Mouse (Mus musculus) forebrain, embryonic 14.5 days (tissue): ENCODE data around the gene Mdm1. TPM values are rescaled to one million over a fixed set of nuclear protein-coding genes. Genes with fewer than 3 reads are reported as not detected.
A peak's percentile ranks its signal among the peaks of the same experiment; 100 is the strongest.

Experiments
- ATAC-seq: fragments of 200-750 bp; cut with Nextera tagmentation; 2 replicates; pipeline ENCODE4 v1.8.0; 2017; ENCODE audit warnings: mild to moderate bottlenecking, moderate library complexity
- DNase-seq: peaks from one replicate; pipeline ENCODE4 v3.0.0-alpha.2; 2015; ENCODE audit warnings: low spot score
- H3K27ac ChIP-seq: fragments of 300-500 bp; sonication (generic); 2 replicates; pipeline ENCODE4 v1.5.1; 2014; ENCODE audit warnings: low read depth, mild to moderate bottlenecking, control low read depth, low read length, moderate library complexity
- H3K27me3 ChIP-seq: fragments of 300-500 bp; sonication (generic); replicated peaks from 2 replicates; pipeline ENCODE4 v1.6.1; 2014; ENCODE audit warnings: low read length, control low read depth, mixed read lengths; ENCODE audit not compliant: control insufficient read depth, insufficient read depth
- H3K36me3 ChIP-seq: fragments of 300-500 bp; sonication (generic); 2 replicates; pipeline ENCODE4 v1.6.1; 2014; ENCODE audit warnings: low read length, control low read depth; ENCODE audit not compliant: control insufficient read depth, insufficient read depth
- H3K4me1 ChIP-seq: fragments of 300-500 bp; sonication (generic); 2 replicates; pipeline ENCODE4 v1.6.1; 2014; ENCODE audit warnings: antibody characterized with exemption, low read length, control low read depth; ENCODE audit not compliant: control insufficient read depth, insufficient read depth
- H3K4me2 ChIP-seq: fragments of 300-500 bp; sonication (generic); 2 replicates; pipeline ENCODE4 v1.6.1; 2014; ENCODE audit warnings: mild to moderate bottlenecking, control low read depth, low read length
- H3K4me3 ChIP-seq: fragments of 300-500 bp; sonication (generic); 2 replicates; pipeline ENCODE4 v1.5.1; 2014; ENCODE audit warnings: low read depth, low read length, control low read depth
- H3K9ac ChIP-seq: fragments of 300-500 bp; sonication (generic); 2 replicates; pipeline ENCODE4 v1.6.1; 2014; ENCODE audit warnings: mild to moderate bottlenecking, low read length, control low read depth, moderate library complexity
- H3K9me3 ChIP-seq: fragments of 300-500 bp; sonication (generic); replicated peaks from 2 replicates; pipeline ENCODE4 v1.6.1; 2016; ENCODE audit warnings: low read length, control low read depth, mixed read lengths; ENCODE audit not compliant: control insufficient read depth
- WGBS: fragments of 180-500 bp; shearing (Covaris S2); extraction: QIAGEN DNeasy Blood & Tissue Kit; methylation state at CpG from one replicate; pipeline ENCODE4 v1.1.7; 2014; 5-methylcytosine and 5-hydroxymethylcytosine counted together
- polyA plus RNA-seq: library from polyadenylated mRNA; unstranded; fragments of >200 nt; fragmentation: Nextera tagmentation; extraction: Ambion mirVana; gene quantifications from 2 replicates; pipeline ENCODE4 v1.2.1, GENCODE M21; 2014

Gene Mdm1
- polyA plus RNA-seq, result 31.6 and 34.7 TPM in 2 replicates

GRCm38 (mm10) chr10:118141018-118141883 lies at the start of gene Mdm1:
TSS of gene Mdm1 (plus strand) at chr10:118141811.
- peak within 1 kb of the TSS; percentile 76 for H3K4me3 ChIP-seq
- peak; percentile 100 for DNase-seq
- no peaks in the 10 kb centered on the region for H3K4me1 ChIP-seq
- no peaks in the 10 kb centered on the region for H3K9me3 ChIP-seq
- peak within 1 kb of the TSS; percentile 73 for H3K9ac ChIP-seq
- peak within 1 kb of the TSS; percentile 52 for H3K4me2 ChIP-seq
- peak; percentile 100 for ATAC-seq
- no peaks in the 10 kb centered on the region for H3K27me3 ChIP-seq
- H3K27ac ChIP-seq, result peak within 1 kb of the TSS; percentile 68
- WGBS, result 6% methylated on average over 40 of the region's 47 CpGs
- H3K36me3 ChIP-seq, result no peaks in the 10 kb centered on the region; the same call in 1 of the 2 replicates

- Histone ChIP-seq H3K4me1 (no peaks in the 10 kb centered on the region), H3K9me3 (no peaks in the 10 kb centered on the region), H3K4me2 (no peak overlapping the region), H3K27me3 (no peaks in the 10 kb centered on the region), H3K36me3 (no peaks in the 10 kb centered on the region), H3K9ac (no peak overlapping the region), H3K4me3 (no peak overlapping the region), H3K27ac (no peak overlapping the region)
- DNase-seq, result no peak
- ATAC-seq, result no peak
- 89% methylated on average over 6 of the region's 6 CpGs for WGBS
Observed at GRCm38 (mm10) chr10:118092745-118093144, 48.9 kb upstream of the Mdm1 start.

DNA sequence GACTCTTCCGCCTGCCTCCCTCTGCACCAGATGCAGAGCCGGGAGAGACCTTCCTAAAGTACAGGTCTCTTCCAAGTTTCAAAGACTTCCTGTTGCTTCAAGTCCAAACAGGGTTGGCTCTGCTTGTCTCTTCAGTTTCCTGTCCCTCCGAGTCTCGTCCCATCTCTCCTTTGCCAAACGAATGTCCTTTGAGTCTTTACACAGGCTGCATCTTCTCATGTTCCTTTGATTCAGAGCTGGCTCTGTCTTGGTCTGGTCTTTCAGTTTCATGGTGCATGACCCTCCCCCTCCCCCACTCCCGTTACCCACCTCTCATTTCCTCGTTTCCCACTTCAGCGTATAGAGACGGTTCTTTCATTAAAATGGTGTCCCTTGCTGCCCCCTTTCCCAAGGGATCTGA lies 47.9 kb upstream of the Mdm1 start:
- no peak for DNase-seq
- Histone ChIP-seq H3K9me3 (no peaks in the 10 kb centered on the region), H3K9ac (no peak overlapping the region), H3K27me3 (no peaks in the 10 kb centered on the region), H3K4me2 (no peak overlapping the region), H3K36me3 (no peaks in the 10 kb centered on the region), H3K27ac (no peak overlapping the region), H3K4me3 (no peak overlapping the region), H3K4me1 (no peaks in the 10 kb centered on the region)
- ATAC-seq, result no peak
- WGBS, result 67% methylated on average over 9 of the region's 9 CpGs

DNA sequence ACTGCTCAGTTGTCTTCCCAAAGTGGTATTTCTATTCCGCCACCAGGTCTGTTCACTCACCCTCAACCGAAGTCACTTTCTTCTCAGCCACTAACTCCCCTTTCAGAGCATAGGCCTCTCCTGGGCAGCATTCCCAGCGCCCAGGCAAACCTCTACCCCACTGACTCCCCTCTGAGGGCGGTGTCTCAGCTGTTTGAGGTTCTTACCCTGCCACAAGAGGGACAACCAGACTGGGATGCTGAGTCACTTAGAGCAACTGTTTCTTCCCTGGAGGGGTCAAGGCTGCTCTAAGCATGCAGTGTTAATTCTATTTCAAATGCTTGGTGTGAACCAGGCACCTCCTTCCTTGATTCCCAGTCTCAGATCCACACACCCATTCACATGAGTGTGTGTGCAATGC lies 46.8 kb upstream of the Mdm1 start:
- Histone ChIP-seq H3K9ac (no peak overlapping the region), H3K9me3 (no peaks in the 10 kb centered on the region), H3K4me1 (no peaks in the 10 kb centered on the region), H3K27ac (no peak overlapping the region), H3K4me3 (no peak overlapping the region), H3K36me3 (no peaks in the 10 kb centered on the region), H3K4me2 (no peak overlapping the region), H3K27me3 (no peaks in the 10 kb centered on the region)
- ATAC-seq, result no peak
- 87% methylated on average over 4 of the region's 4 CpGs for WGBS
- DNase-seq, result no peak

- no peak overlapping the region for H3K9ac ChIP-seq
- 89% methylated on average over 6 of the region's 6 CpGs for WGBS
- no peak overlapping the region for H3K4me3 ChIP-seq
- H3K27me3 ChIP-seq, result no peaks in the 10 kb centered on the region
- H3K4me1 ChIP-seq, result no peaks in the 10 kb centered on the region
- H3K4me2 ChIP-seq, result no peak overlapping the region
- ATAC-seq (no peak), DNase-seq (no peak)
- no peak overlapping the region for H3K27ac ChIP-seq
- H3K36me3 ChIP-seq, result no peaks in the 10 kb centered on the region
- H3K9me3 ChIP-seq, result no peaks in the 10 kb centered on the region
Observed at GRCm38 (mm10) chr10:118096223-118096622, 45.4 kb upstream of the Mdm1 start.

GRCm38 (mm10) chr10:118097898-118098297 lies 43.7 kb upstream of the Mdm1 start:
- H3K36me3 ChIP-seq, result no peaks in the 10 kb centered on the region
- no peaks in the 10 kb centered on the region for H3K9me3 ChIP-seq
- no peak overlapping the region for H3K4me3 ChIP-seq
- H3K9ac ChIP-seq, result no peak overlapping the region
- H3K27me3 ChIP-seq, result no peaks in the 10 kb centered on the region
- H3K4me1 ChIP-seq, result no peaks in the 10 kb centered on the region
- H3K4me2 ChIP-seq, result no peak overlapping the region
- ATAC-seq (no peak), DNase-seq (no peak)
- H3K27ac ChIP-seq, result no peak overlapping the region
- WGBS, result 81% methylated on average over 3 of the region's 3 CpGs

DNA sequence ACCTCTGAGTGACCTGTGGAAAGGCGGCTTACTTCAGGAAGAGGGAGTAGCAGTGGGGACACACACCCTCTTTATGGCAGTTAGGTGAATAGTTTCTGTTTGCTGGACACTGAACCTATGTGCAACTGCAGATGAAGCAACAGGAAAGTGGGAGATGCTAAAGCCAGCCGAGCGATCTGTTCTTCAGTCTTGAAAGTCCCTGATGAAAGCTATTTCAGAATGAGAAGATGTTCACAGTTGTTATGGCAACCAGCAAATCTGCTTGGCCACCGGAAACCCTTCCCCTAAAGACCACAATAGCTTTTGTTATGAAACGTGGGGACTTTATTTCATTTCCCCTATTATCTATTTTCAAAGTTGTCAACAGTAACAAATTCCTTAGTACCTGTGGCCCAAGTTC lies 41.0 kb upstream of the Mdm1 start:
- ATAC-seq (no peak), DNase-seq (no peak)
- no peaks in the 10 kb centered on the region for H3K4me1 ChIP-seq
- H3K4me3 ChIP-seq, result no peak overlapping the region
- no peaks in the 10 kb centered on the region for H3K9me3 ChIP-seq
- H3K27ac ChIP-seq, result no peak overlapping the region
- no peak overlapping the region for H3K4me2 ChIP-seq
- H3K27me3 ChIP-seq, result no peaks in the 10 kb centered on the region
- 61% methylated on average over 5 of the region's 5 CpGs for WGBS
- no peaks in the 10 kb centered on the region for H3K36me3 ChIP-seq
- no peak overlapping the region for H3K9ac ChIP-seq

GRCm38 (mm10) chr10:118101056-118101455 lies 40.6 kb upstream of the Mdm1 start:
- ATAC-seq, result no peak
- Histone ChIP-seq H3K27ac (no peak overlapping the region), H3K9me3 (no peaks in the 10 kb centered on the region), H3K36me3 (no peaks in the 10 kb centered on the region), H3K9ac (no peak overlapping the region), H3K27me3 (no peaks in the 10 kb centered on the region), H3K4me2 (no peak overlapping the region), H3K4me3 (no peak overlapping the region), H3K4me1 (no peaks in the 10 kb centered on the region)
- no peak for DNase-seq
- 78% methylated on average over 2 of the region's 2 CpGs for WGBS

GRCm38 (mm10) chr10:118103020-118103666 lies 38.5 kb upstream of the Mdm1 start:
- Histone ChIP-seq H3K36me3 (no peaks in the 10 kb centered on the region), H3K9ac (peak overlapping the region; percentile 69), H3K9me3 (no peaks in the 10 kb centered on the region), H3K27ac (peak overlapping the region; percentile 70), H3K4me1 (no peaks in the 10 kb centered on the region), H3K27me3 (no peaks in the 10 kb centered on the region), H3K4me3 (peak overlapping the region; percentile 41), H3K4me2 (peak overlapping the region; percentile 69)
- 2% methylated on average over 20 of the region's 20 CpGs for WGBS
- peak; percentile 94 for ATAC-seq
- DNase-seq, result peak; percentile 83
